Mouse (Mus musculus): ENCODE results near the gene Asb11.

The Asb11 gene

DNA sequence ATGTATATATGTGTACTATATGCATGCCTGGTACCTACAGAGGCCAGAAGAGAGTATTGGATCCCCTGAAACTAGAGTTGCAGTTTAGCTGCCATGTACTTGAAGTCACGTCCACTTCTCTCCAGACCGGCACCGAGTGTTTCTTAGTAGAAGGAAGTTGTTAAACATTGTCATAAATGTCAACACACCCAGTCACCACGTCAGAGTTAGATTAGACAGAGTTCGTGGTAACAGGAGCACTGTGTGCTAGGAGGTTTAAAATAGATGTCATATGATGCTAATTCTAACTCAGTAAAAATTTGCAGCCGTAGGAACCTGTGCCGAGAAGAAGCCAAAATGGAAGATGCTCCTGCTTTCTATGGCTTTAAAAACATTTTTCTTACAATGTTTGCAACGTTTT is at the start of gene Asb11:
Gene Asb11, plus strand, starts transcription at position 286 of the 400 bp plus-strand sequence.
- in situ Hi-C loops (cut with MboI; ENCODE audit: low sequenced_read_pairs): no loop called here

DNA sequence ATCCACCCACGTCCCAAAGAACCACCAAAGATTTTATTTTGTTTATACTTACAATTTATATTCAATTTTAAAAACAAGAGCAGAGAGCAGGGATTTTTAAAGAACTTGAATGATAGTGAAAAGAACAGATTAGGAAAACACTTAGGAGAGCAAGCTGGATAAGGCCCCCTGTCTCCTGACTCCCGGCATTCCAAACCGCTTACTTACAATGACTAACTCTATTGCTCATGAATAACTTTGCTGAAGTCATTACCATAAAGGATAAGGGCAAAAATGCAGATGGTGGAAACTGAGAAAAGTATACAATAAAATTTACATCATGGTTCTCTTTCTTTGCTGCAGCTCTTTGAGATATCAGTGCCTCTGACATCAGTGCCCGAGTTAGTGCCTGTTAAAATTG is 42.7 kb upstream of the Asb11 start:
- in situ Hi-C loops (cut with MboI; ENCODE audit: low sequenced_read_pairs): loop anchor here (10.0 kb wide), 1 partner anchor 209 kb away; no protein-coding TSS in a partner anchor

DNA sequence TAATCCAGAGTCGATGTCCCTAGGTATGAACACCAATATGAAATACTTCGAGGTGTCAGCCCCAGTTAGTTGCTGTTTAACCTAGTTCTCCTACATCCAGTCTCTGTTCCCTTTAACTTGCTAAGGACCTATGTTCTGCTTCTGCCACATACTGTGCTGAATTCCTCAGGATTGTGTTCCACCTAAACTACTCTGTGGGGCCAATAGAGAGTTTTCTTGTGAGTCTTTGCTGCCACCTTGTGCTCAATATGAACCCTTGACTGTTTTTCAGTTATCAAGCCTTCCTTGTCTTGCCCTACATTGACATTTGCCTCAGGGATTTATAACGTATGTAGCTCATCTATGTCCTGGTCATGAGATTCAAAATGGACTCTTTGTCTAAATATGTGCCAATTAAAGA is 38.3 kb upstream of the Asb11 start:
- in situ Hi-C loops (cut with MboI; ENCODE audit: low sequenced_read_pairs): loop anchor here (10.0 kb wide), 1 partner anchor 214 kb away; no protein-coding TSS in a partner anchor

DNA sequence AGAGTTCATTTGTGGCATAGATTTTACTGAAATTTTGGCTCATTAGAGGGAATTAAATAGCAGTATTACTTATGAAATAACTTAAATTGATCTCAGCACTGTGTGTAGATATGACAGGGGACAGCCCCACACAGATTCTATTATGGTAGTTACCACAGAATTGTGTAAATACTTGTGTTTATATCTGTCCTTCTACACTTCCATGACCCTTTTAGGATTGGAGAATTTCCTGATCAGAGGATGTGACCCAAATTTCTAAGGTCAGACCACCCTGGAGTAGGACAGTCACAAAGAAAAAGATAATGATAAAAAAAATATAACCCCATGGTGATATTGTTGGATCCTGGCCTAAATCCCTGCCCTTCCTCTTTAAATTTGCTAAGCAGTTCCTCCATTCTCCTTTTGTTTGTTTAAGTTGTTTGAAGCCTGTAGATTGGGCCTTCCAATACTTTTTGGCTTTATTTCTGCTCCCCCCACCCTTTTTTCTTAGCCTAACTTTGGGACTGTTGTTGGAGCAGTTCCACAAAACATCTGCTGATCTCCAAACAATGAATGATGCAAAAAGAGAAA is 31.6 kb upstream of the Asb11 start:
- in situ Hi-C loops (cut with MboI; ENCODE audit: low sequenced_read_pairs): no loop called here

DNA sequence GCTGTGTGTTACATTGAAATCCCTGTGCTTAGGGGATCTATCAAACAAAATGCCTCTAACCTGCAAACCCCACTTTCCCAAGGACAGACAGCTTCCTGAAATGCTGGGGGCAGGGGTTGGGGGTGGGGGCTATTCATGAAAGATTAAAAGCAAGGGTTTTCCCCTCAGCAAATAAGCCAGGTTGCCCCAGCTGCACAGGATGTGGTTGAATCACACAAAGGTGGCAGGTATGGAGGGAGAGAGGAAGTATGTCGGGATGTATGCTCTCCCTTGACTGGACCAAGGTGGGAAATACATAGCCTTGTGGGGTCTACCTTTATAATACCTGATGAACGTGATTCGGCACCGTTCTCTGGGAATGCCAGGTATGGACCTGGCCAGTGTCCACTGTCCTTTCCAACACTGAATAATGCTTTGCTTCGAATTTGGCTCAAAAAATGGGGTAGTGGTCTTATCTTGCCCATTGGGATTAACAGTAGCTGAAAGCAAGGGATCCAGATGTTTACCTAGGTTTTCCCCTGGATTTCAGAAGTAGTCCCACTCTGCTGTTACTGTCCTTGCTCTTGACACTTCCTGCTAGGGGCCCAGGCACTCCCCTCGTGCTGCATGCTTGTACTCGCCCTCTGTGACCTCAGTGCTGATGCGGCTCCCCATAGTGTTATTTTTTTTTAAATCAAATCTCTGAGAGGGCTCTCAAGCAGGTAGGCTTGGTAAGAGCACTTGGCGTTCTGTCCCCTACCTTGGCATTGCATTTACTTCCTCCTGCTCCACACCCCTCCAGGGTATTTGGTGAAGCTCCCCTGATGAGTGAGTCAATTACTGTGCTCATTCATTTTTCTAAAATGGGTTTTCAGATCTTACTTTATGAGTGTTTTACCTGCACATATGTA is 30.4 kb upstream of the Asb11 start:
- in situ Hi-C loops (cut with MboI; ENCODE audit: low sequenced_read_pairs): no loop called here

DNA sequence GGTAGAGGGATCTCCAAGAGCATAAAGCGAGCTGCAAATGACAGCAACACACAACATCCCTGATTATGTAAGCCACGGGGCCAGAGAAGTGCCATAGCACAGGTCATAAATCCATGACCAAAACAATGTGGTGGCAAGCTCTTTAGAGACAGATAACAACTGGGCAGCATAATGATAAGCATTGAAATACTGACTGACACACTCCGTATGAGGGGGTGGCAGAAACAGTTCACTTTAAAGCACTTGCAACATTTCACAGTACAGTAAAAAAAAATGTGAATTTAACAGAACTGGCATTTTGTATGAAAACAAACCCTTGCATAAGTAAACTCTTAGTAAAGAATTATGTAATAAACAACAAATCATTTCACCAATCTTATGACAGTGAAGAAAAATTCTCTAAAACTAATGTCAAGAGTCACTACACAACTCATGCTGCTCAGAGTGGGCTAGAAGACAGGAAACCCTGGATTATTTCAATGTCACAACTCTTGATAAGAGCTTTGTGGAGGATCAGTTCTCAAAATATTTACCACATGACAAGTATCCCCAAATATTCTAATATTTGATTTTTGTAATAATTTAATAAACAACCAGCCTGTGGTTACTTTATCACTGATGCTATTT is 28.4 kb upstream of the Asb11 start:
- in situ Hi-C loops (cut with MboI; ENCODE audit: low sequenced_read_pairs): no loop called here

DNA sequence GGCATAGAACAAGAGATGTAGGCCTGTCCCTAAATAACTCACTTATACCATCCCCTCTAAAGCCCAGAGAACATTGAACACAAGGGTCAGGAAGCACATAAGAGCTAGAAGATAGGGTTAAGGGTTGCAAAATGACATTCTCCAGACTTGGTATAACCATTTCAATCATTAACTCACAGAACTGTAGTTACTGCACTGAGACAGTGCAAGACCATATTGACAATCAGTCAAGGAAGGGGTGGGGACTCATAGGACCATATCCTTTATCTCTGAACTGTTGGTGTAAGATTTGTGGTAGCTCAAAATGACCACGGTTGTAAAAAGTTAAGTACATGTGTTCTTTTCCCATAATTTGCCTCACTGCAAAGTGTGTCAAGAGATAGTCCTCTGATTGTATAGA is 26.2 kb upstream of the Asb11 start:
- in situ Hi-C loops (cut with MboI; ENCODE audit: low sequenced_read_pairs): no loop called here

DNA sequence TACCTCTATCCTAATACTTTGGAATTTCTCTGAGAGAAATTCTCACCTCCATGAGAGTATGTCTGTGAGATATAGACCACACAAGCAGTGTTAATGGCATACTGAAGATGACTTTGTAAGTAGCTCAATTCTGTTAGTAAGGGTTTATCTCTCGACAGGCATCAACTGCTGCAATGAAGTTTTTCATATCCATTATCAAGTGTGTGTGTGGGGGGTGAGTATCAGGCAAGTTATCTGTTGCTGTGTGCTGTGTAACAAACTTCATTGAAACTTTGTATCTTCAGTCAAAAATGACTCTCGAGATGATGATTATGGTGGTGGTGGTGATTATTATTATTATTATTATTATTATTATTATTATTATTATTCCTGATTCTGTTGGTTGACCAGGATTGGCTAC is 20.0 kb upstream of the Asb11 start:
- in situ Hi-C loops (cut with MboI; ENCODE audit: low sequenced_read_pairs): no loop called here

DNA sequence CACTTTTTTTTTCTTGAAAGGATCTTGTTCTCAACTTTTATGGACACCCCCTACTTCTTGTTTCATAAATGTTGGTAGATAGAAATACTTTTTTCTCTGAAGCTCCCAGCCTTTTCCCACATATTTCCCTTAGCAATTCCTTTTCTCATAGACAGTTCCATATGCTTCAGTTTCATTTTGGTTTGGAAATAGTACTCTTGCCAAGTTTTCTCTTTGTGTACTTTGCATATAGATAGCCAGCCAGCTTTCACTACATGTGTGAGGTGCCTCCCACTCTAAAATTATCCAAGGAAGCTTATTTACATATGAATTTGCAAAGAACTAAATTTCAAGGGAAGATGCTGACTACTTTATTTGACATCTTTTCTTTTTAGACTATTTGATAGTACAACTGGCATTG is 18.8 kb upstream of the Asb11 start:
- in situ Hi-C loops (cut with MboI; ENCODE audit: low sequenced_read_pairs): no loop called here

DNA sequence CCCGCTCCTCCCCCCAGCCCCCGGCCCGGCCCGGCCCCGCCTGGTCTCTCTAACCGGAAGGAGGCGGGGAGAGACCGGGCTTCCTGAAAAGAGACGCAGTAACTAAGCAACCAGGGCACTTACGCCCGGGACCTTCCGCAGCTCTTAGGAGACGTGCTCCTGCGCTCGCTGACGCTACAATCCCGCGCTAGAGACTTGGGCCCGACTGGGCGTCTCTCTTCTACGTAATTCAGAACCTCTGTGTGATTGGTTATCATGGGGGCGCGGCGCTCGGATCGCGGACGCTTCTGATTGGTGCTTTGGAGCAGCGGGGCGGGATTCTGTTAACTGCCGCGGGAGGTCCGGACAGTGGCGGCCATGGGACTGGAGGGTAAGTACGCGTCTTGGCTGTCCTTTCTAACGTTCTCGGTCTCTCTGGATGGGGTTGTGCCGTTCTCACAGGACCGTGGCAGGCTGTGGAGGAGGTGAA is 17.3 kb upstream of the Asb11 start, which contains the start of gene Piga:
Gene Piga, plus strand, starts transcription at position 317 of the 469 bp plus-strand sequence.
- in situ Hi-C loops (cut with MboI; ENCODE audit: low sequenced_read_pairs): no loop called here

DNA sequence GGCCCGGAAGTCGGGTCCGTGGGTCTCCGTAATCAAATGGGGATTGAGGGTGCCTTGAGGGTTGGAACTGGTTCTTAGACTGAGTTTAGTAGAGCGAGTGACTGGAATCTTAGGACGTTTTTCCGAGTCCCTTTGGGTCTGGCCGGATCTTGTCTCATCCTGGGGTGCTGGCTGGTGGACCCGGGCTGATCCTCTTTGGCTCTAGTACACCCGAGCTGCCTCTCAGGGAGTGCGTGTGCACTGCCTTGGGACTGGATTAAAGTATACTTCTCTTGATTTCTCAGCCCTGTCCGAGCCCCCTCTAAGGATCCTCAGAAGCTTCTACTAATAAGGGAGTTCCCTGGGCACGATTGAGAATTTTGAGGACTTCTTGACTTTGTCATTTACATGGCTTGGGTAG is 16.8 kb upstream of the Asb11 start:
- in situ Hi-C loops (cut with MboI; ENCODE audit: low sequenced_read_pairs): no loop called here

DNA sequence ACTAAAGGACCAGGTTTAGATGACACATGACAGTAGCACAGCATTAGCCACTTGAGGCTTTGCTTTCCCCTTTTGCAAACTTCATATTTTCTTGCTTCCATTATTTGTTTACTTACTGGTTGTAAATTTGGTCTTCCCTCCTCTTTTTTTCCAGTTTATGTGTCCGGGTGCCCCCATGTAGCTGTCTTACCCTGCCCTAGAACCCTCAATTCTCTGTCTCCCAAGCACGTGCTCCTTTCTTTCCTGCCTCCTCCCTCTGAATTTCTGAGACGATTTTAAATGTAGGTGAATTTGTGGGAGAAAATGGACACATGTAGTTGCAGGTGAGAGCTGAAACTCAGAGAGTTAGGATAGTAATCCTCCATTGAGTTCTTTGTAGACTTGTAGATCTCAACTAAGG is 16.3 kb upstream of the Asb11 start:
- in situ Hi-C loops (cut with MboI; ENCODE audit: low sequenced_read_pairs): no loop called here

DNA sequence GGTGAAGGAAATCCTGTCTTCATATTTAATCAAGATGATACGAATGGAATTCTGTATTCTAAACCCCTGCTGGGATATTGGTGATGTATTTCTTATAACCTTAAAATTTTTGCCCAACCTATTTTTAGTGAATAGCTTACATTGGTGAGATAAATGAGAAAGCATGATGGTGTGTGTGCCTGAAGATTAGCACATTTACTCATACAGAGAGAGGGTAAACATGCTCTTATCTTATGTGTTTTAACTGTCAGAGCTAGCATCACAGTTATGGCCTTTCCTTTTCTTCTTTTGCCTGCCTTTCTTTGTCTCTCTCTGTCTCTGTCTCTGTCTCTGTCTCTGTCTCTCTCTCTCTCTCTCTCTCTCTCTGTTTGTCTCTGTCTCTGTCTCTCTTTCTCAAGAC is 12.0 kb upstream of the Asb11 start:
- in situ Hi-C loops (cut with MboI; ENCODE audit: low sequenced_read_pairs): no loop called here

DNA sequence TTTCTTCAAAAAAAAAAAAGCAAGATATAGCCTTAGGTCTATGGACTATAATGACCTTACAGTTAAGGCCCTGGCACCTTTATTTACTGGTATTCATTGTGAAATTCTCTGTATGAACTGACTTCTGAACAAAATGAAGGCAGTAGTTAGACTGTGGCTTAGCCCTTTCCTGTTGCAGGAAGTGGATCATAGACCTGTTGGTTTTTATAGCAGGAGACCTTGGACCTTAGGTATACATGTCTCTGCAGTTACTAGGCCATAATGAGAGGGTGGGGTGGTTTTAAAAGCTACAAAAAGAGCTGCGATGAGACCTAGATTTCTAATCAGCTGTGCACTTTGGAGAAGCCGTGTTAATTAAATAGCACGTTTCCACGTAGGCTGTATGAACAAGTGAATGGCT is 9.5 kb upstream of the Asb11 start:
- in situ Hi-C loops (cut with MboI; ENCODE audit: low sequenced_read_pairs): no loop called here

DNA sequence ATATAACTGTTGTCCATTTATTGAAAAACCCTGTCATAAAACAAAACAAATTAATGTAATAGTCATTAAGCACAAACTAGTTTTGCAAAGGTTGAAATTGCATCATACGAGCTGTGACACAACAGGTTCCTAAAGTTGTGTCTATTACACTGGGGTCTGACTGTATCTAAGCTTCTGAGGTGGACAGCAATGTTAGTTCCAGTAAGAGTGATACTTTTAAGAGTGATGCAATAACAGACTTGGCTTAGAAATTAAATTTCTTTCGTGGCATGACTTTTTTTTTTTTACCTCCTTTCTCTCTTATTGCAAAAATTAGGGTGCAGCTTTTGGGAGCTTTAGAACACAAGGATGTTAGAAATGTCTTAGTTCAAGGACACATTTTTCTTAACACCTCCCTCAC is 8.6 kb upstream of the Asb11 start:
- in situ Hi-C loops (cut with MboI; ENCODE audit: low sequenced_read_pairs): no loop called here

DNA sequence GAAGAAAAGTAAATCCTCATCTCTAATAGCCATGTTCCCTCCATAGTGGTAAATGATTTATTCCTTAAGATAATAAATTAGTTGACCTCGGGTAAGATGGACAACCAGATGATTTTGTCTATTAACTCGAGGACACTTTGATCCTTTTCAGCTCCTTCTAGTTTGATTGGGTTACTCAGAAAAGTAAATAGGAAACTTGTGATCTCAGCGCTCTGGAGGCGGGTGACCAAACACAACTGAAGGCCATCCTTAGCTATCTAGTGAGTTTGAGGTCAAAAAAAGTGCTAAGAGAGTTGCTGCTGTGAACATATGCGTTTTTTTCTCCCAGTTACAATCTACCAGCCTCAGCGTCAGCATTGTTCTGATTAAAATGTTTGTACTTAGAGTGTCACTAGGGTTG is 6.2 kb upstream of the Asb11 start:
- in situ Hi-C loops (cut with MboI; ENCODE audit: low sequenced_read_pairs): no loop called here

DNA sequence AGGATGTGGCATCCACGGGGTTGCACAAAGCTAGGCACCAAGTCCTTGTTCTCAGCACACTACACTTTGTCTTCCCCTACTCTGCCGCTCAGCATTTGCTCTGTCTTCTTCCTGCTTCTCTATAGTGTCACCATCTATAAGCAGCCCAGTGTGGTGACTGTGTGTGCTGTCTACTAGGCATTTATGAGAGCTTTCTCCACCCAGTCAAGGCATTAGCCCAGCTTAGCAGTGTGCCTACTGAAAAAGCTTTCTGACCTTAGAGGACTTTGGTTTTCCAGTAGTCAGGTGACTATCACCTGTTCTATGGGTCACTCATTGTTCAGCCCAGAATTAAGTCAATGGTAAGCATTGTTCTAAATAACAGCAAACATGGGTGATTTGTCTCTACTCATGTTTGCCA is 5.7 kb upstream of the Asb11 start:
- in situ Hi-C loops (cut with MboI; ENCODE audit: low sequenced_read_pairs): no loop called here

DNA sequence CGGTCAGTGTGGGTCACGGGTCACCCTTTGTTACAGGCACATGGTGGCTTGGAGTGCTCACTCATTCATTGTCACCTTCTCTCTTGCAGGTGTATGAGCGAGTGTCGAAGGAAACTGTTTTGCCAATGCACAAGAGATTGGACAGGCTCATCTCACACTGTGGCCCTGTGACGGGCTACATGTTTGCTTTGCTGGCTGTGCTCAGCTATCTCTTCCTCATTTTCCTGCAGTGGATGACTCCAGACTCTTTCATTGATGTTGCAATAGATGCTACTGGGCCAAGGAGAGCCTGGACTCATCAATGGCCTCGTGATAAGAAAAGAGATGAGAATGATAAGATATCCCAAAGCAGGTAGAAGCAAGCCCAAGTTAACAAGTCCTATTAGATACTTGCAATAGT is 5.3 kb upstream of the Asb11 start:
- in situ Hi-C loops (cut with MboI; ENCODE audit: low sequenced_read_pairs): no loop called here

DNA sequence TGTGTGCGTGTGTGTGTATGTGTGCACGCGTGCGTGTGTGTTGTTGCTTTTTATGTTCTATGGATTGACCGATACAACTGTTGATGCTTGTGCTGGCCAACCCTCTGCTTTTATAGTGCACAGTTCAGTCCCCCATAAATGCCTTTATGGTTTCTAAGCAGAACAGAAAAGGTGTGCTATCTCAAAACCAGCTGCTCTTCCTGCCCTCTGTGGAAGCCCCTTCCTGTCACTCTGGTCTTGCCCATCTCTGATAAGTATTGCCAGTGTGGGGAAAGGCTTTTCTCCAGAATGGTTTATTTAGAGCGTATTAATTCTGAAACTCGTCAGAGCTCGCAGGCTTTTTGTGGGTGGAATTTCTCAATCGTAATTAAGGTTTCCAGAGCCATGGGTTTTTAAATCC is 4.1 kb upstream of the Asb11 start:
- in situ Hi-C loops (cut with MboI; ENCODE audit: low sequenced_read_pairs): no loop called here

DNA sequence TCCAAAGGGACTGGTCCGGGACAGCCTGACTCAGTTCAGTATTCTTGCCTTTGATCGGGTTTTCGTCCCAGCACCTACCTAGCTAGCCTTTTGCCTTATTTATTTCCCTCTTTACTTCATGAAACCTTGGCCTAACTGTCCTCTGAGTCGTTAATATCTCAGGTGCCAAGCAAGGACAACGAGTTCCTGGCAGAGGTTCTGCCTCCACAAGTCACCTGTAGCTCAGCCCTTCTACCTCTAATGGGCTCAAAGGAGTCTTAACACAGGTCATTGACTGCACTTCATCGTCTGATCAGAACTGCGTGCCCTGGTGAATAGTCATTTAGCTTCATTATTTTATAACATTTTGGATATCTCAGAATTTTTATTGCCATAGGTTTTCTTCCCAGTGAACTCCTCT is 2.7 kb downstream of the Asb11 start:
- in situ Hi-C loops (cut with MboI; ENCODE audit: low sequenced_read_pairs): no loop called here

DNA sequence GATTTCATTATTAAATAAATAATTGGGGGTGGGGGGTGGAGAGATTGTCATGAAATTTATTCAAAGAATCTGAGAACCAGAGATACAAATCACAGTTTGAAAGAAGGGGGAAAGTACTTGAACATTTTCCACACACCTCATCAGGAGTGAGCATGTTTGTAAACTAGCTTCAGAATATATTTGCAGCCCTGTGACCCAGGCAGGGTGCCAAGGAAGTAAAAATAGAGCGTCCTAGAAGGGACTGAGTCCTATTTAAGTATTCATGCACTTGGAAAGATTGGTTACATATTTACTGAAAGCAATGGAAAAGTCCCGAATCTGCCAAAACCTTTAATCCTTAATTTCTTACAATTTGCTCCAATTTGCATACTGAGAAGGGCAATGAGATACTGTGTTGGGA is 3.3 kb downstream of the Asb11 start:
- in situ Hi-C loops (cut with MboI; ENCODE audit: low sequenced_read_pairs): no loop called here

DNA sequence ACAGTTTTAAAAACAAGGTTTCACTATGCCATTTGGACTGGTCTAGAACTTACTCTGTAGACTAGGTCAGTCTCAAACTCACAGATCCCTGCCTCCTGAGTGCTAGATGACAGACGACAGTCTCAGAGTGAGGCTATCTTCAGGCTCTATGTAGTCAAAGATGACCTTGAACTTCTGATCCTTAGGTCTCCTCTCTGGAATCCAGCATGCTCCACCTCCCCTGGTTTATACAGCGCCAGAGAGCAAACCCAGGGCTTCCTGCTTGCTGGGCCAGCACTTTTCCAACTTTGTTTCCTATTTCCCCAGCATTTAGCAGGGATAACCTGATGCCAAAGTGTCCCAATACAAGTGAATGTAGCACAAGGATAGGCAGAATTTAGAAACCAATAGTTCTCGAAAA is 3.9 kb downstream of the Asb11 start:
- in situ Hi-C loops (cut with MboI; ENCODE audit: low sequenced_read_pairs): no loop called here
